Mouse (Mus musculus) spleen, postnatal 10 days (tissue): ENCODE results near the gene Agr2.

ENCODE experiments used
- DNase-seq, 2 experiments: peaks; one replicate each; pipeline ENCODE4 v3.0.0; 2021 to 2022; ENCODE audit warnings: low spot score in 2 of 2

Agr2 gene

DNA sequence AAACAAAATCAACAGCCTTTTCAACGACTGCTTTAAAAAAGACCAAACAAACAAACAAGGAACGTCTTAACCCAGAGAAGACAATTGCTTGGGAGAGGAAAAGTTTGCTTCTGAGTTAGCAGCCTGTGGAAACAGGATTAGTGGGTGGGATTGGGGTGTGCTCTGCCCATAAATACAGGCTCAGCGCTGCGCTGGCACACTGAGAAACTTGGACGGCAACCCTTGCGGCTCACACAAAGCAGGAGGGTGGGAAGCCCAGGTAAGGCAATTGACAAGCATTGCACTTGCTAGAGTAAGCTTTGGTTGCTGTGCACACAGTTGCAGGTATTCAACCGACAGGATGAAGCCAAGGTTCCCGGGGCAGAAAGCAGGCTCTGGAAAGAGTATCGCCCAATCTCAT, at the start of gene Agr2:
Gene Agr2, plus strand, starts transcription at position 197 of the 400 bp plus-strand sequence.
- no peak for DNase-seq

GRCm38 (mm10) chr12:35951757-35952156, 41.0 kb upstream of the Agr2 start:
- no peak for DNase-seq

DNA sequence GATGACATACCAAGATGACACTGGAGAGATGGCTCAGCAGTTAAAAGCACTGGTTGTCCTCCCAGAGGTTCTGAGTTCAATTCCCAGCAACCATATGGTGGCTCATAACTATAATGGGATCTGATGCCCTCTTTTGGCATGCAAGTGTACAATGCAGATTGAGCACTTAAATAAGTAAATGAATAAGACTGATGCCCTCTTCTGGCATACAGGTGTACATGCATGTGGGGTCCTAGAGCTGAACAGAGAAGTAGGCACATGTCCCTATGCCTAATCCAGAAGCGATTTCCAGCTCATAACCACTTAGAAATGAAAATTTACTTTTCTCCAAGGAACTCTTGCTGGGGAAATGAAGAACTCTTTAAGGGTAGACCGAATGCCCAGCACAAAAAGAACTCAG, 35.5 kb upstream of the Agr2 start:
- DNase-seq, result no peak

GRCm38 (mm10) chr12:35966098-35966767, 26.5 kb upstream of the Agr2 start:
- no peak for DNase-seq

DNA sequence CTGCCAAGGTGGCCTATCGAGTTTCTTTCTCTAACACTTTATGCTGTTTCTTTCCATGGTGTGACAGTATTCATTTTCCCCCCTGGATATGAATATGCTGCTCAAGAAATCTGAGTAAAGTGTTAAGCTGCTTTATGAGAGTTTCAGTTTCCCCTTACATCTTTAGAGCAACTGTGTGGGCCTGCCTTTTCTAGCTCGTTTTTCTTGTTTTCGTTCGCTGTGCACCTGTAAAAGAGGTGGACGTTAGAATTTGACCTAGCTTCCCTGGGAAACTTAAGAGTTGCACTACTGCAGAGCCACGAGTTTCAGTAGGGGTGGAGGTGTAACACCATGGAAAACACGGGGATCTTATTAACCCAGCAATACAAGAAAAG, 26.0 kb upstream of the Agr2 start:
- no peak for DNase-seq

- no peak for DNase-seq
Observed at GRCm38 (mm10) chr12:35975898-35976297, 16.8 kb upstream of the Agr2 start.

DNA sequence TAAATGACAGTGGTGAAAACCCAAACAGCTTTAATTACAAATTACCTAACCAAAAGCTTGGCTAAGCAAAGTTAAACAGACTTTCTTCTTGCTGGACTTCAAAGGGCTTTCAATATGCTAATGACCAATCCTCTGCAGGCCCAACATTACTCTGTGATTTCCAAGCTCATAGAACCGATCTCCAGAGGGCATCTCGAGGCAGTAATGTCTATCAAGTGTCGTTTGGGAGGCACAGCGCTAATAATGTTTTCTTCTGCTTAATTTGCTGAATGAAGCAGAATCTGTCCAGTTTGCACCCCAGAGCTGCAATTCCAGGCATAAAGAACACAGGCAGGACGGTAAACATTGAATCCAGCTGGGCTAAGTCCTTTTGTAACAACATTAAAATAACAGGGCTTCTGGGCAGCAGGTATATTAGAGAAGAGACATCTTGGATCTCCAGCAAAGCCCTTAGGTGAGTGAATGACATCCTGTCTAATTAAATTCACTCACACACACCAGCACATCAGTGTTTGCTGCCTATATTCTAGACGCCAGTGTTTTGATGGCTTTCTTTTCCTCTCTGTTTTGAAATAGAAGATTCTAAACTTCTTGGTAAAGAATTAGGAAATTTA, 15.0 kb upstream of the Agr2 start:
- DNase-seq, result no peak

DNA sequence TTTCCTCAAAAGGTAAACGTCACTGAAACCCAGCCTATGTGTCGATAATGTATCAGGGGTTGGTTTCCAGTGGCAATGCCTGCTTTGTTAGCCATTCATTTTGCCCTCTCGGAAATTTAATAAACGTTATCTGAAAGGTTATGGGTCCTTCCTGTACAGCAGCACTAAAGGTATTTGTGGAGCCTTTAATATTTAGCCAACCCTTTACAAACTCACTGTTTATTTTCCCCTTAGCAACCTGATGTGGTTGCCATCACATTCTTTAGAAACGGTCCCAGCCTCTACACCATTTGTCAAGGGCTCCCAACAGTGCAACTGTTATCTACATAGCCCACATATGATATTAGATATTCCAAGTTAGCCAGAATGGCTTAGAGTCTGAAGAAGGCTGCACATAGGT, 13.1 kb upstream of the Agr2 start:
- DNase-seq, result no peak

GRCm38 (mm10) chr12:35981732-35982360, 10.9 kb upstream of the Agr2 start:
- peak in 1 of 2 experiments; percentile 19 for DNase-seq

- DNase-seq, result no peak
Observed at GRCm38 (mm10) chr12:35983472-35983871, 9.2 kb upstream of the Agr2 start.

DNA sequence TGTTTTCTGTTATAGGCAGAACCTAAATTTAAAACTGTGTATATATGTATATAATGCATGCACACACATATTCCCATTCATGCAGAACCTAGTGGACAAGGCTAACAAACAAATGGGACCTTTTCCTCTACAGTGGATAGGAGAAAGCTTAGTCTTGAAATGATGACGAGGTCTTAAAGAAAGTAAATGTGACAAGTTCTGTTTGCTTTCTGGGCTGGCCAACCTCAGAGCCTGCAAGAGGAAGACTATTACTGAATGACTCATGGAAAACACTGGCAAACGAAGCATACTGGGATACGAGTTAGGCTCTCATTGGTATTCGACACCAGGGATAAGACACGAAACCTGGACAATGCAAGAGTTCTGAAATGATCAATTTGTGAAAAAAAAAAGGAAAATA, 8.0 kb upstream of the Agr2 start:
- DNase-seq, result no peak

- no peak for DNase-seq
Observed at GRCm38 (mm10) chr12:35993583-35993982, 876 bp downstream of the Agr2 start.

GRCm38 (mm10) chr12:35994098-35994497, 1.4 kb downstream of the Agr2 start:
- DNase-seq, result no peak

- no peak for DNase-seq
Observed at GRCm38 (mm10) chr12:35995799-35996198, 3.1 kb downstream of the Agr2 start.

DNA sequence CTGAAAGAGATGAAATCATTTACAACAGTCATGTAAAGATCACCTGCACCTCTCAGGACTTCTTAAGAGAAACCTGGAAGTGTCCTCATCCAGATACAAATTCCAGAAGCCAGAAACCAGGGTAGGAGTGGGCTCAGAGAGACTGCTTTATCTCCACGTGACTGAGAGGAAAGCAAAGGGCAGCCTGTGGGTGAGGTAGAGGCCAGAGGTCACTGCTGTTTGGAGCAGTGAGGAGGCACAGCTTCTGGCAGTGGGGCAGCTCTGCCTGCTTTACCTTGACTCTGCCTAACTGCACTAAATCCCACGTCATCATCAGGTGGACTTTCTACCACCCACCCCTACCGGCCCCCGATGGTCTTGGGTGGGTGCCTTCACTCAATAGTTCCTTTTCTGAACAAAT, 12.0 kb downstream of the Agr2 start:
- DNase-seq, result no peak

DNA sequence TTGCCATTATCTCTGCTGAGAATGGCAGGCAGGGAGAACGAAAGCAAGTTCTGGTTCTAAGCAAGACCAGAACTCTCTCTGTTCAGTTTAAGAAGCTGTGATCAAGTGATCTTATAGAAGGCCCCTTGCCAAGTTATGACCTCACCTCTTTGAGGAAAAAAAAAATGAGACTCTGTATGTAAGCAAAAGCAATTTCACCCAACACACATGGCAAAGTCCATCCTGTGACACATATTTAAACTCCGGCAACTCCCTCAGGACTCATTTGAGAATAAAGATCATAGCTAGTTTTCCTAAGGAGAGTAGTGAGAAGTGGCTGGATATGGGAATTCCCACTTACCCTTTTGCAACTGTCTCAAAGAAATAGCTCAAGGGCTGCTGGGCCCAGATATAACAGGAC, 14.9 kb downstream of the Agr2 start:
- DNase-seq, result no peak

- DNase-seq, result no peak
Observed at GRCm38 (mm10) chr12:36008364-36009047, 15.8 kb downstream of the Agr2 start.

DNA sequence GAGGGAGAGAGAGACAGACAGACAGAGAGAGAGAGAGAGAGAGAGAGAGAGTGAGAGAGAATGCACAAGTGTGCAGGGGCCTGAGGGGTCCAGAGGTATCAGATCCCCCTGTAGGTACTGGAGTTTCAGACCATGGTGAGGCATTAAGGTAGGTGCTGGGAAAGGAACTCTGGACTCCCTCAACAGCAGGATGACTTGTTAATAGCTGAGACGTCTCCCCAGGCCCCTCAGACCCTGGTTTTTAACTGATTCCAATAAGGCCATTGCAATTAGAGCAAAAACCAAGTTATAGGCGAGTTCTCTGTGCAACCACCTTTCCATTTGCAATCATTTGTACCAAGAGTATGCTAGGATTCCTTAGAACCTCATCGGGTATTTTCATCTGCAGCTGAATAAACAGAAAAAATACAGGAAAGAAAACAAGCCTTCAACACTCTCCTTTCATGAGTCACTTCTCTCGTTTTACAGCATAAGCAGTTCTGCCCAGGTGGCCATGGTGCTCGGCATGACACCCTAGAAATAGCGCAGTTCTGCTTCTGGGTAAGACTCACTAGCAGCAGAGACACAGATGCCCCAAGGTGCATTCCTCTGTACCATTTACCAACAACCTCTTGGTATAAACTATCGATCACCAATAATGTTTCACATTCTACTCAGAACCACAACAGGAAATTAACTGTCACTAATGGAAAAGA, 20.7 kb downstream of the Agr2 start:
- no peak for DNase-seq

- DNase-seq, result no peak
Observed at GRCm38 (mm10) chr12:36017791-36018190, 25.1 kb downstream of the Agr2 start.

DNA sequence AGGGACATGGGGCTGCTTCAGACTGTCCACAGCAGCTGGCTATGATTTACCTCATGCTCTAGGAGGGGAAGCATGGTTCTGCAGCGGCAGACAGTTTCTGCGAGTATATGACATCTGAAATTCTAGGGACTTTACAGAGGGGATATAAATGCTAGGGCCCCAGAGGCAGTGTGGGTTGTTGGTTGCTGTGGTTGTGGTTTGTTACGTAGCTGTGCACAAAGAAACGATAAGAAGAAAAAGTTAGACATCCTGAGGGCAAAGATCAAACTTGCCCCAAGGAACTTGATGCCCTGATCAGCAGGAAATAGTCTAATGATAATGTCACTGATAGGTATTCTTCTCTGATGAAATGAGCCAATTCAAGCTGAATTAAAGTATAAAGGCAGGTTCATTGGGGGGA, 26.9 kb downstream of the Agr2 start:
- DNase-seq, result no peak

- DNase-seq, result no peak
Observed at GRCm38 (mm10) chr12:36020081-36020480, 27.4 kb downstream of the Agr2 start.

DNA sequence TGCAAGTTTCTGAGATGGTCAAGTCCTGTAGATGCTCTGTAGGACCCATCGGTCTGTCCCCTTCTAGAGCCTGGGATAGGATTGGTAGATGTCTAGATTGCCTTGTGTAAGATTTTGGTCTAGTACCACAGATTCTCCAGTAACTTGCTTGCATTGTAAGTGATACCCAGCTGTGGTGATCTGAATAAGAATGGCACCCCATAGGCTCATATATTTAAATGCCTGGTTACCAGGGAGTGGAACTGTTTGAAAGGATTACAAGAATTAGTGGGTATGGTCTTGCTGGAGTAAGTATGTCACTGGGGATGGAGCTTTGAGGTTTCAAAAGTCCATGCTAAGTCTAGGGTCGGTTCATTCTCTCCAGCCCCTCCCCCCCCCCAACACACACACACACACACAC, 28.0 kb downstream of the Agr2 start:
- DNase-seq, result no peak
